Mouse (Mus musculus) hematopoietic stem cell, adult 5-6 weeks (primary cell): Measurements from ENCODE around the gene Golph3l. TPM values are rescaled to one million over a fixed set of nuclear protein-coding genes. Genes with fewer than 3 reads are reported as not detected.

Experiments
- ATAC-seq, 2 experiments: fragments of 125-278 bp in 1 of 2; replicated peaks in 1 of 2; 2 replicates each; pipeline ENCODE4 v1.8.0; 2016 to 2017; ENCODE audit warnings: inconsistent platforms in 2 of 2, mild to moderate bottlenecking in 2 of 2, moderate number of reproducible peaks in 2 of 2, low read depth in 1 of 2, moderate TSS enrichment in 1 of 2; ENCODE audit not compliant: low FRiP score in 2 of 2, poor library complexity in 2 of 2, severe bottlenecking in 2 of 2, insufficient read depth in 1 of 2, low TSS enrichment in 1 of 2
- total RNA-seq: library from RNA; stranded (forward); fragments of 172-1452, 232-1000 nt; gene quantifications from 2 replicates; pipeline ENCODE4 v1.2.3, GENCODE M21; 2017

Gene Golph3l
- total RNA-seq, 1 experiment from 2014 or later: 67.3 TPM

- no peak for ATAC-seq
These were observed 74.2 kb downstream of the Golph3l start for GRCm38 (mm10) chr3:95662724-95663449.

DNA sequence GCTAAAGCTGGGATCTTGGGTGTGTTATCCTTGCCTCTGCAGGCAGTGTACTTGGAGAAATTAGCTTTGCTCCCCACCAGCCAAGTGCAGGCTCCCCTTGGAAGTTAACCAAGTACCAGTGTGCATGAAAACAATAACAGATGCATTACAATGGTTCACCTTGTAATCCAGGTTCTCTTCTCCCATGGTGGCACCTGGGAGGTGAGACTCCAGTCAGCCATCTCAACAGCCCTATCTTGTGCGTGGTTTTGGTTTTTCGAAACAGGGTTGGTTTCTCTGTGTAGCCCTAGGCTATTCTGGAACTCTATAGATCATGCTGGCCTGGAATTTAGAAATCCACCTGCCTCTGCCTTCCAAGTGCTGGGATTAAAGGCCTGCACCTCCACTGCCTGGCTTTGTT is 74.8 kb downstream of the Golph3l start:
- no peak for ATAC-seq

- ATAC-seq: no peak
These were observed 75.4 kb downstream of the Golph3l start for GRCm38 (mm10) chr3:95663969-95664608.

- no peak for ATAC-seq
These were observed 76.2 kb downstream of the Golph3l start for GRCm38 (mm10) chr3:95664940-95665352.

DNA sequence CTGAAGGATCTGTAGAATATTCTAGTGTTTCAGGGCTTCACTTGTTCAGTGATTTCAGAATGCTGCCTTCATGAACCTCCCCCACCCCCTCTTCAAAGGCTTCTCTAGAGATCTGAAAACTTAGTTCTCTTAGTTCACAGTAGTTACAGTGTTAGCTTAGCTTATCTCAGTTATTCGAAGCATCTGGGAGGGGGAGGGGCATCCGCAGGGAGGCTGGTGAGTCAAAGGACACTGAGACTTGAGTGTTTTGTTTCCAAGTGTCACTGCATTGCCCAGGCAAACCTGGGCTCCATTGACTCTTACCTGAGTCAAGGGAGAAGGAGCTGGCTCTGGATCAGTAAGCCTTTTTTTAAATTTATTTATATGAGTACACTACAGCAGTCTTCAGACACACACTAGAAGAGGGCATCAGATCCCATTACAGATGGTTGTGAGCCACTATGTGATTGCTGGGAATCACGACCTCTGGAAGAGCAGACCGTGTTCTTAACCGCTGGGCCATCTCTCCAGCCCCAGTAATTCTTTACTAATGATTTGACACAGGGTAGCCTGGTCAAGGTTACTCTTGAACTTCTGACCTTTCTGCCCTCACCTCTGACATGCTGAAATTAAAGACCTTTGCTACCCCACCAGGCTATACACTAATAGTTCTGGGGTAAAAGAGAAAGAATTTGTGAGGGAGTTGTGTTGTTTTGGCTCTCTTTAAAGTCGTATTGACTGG is 77.5 kb downstream of the Golph3l start:
- ATAC-seq: no peak

DNA sequence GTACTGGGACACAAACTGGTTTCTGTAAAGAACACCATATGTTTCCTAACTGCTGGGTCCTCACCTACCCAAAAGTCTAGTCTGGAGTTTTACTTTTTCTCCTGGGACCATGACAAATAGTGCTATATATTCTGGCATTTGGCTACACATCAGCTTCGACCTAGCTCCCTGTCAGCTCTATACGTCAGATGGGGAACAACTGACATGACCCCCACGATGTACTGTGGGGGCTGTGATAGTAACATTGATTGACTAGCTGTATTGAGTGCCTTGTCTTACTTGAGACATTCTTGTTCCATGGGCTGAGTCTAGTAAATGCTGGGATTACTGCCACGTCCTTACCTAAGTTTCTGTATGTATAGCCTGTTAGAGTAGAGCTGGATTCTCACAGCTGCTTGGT is 78.8 kb downstream of the Golph3l start:
- no peak for ATAC-seq

DNA sequence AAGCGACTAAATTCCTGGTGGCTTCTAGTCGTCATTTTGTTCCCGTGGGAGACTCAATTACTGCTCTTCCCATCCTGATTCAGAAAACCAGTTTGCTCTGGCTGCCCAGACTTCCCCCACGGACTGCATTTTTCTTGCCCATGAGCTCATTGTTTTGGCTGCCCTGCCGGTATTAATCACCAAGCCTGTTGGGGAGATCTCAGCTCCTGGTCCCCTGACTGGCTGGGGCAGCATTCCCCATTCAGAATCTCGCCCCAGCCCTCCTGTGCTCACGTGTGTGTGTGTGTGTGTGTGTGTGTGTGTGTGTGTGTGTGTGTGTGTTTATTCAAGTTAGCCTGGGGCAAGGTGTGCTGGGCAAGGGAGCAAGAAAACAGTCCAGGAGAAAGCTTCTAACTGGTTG is 79.3 kb downstream of the Golph3l start:
- no peak for ATAC-seq

Other genes with a start within 250 kb of the Golph3l start
- gene Setdb1, start 231.7 kb upstream of the Golph3l start, total RNA-seq: 37.0 and 46.7 TPM in 2 replicates
- gene 4930558C23Rik, start 186.1 kb upstream of the Golph3l start, total RNA-seq: not detected in 2 replicates
- gene Arnt, start 154.5 kb upstream of the Golph3l start, total RNA-seq: 28.8 and 29.3 TPM in 2 replicates
- gene Ctsk, start 89.7 kb upstream of the Golph3l start, total RNA-seq: not detected in 2 replicates
- 73.4 and 145 TPM in 2 replicates for gene Ctss, start 62.1 kb upstream of the Golph3l start, total RNA-seq
- not detected in 2 replicates for gene Hormad1, start 29.3 kb upstream of the Golph3l start, total RNA-seq
- gene Ensa, start 36.1 kb downstream of the Golph3l start, total RNA-seq: 106 and 109 TPM in 2 replicates
- 285 and 320 TPM in 2 replicates for gene Mcl1, start 69.9 kb downstream of the Golph3l start, total RNA-seq
- gene Adamtsl4, start 99.0 kb downstream of the Golph3l start, total RNA-seq: 0.13 TPM in 1 of 2 replicates, not detected in the other
- gene Ecm1, start 150.6 kb downstream of the Golph3l start, total RNA-seq: 0.75 and 4.1 TPM in 2 replicates
- 44.8 and 45.2 TPM in 2 replicates for gene Tars2, start 171.3 kb downstream of the Golph3l start, total RNA-seq
- 30.7 and 32.6 TPM in 2 replicates for gene Rprd2, start 229.9 kb downstream of the Golph3l start, total RNA-seq